Mouse (Mus musculus) T-helper 1 cell (primary cell): ENCODE data around the gene Ephb3.

Source experiments
- in situ Hi-C: fragments of 300-600 bp; cut with MboI, MseI; formaldehyde crosslinking; loops from one replicate; pipeline ENCODE4 v1.15.1; 2025; ENCODE audit warnings: high pct_unique_total_duplicates

Ephb3 gene

DNA sequence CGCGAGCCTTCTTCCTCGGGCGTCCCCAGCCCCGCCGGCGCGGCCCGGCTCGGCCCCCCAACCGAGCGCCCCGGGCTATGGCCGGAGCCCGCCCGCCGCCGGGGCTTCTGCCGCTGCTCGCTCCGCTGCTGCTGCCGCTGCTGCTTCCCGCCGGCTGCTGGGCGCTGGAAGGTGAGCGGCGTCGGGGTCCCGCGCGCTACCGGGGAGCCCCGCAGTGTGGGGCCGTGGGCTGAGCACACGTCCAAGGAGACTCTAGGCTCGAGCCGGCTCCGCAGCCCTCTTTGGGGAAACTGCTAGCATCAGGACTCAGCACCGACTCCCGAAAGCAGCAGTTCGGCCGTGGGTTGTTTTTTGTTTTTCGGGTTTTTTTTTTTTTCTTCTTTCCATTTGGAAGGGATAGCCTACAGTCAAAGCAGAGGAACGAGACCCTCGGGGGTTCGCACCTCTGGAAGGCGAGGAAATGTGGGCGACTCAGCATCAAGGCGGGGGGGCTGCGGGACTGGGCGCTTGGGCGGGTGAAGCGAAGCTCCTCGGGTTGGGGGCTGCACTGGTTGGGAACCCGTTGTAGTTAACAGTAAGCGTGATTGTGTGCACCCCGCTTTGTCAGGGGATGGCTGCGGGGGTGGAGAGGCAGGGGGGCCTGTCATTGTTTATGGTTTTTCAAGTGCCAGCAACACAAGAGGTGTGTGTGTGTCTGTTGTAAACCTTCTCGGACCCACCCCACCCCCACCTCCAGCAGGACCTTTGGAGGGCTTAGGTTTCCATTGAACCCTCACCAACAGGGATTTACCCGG lies 735 bp downstream of the Ephb3 start:
- in situ Hi-C loops, result no loop called here

DNA sequence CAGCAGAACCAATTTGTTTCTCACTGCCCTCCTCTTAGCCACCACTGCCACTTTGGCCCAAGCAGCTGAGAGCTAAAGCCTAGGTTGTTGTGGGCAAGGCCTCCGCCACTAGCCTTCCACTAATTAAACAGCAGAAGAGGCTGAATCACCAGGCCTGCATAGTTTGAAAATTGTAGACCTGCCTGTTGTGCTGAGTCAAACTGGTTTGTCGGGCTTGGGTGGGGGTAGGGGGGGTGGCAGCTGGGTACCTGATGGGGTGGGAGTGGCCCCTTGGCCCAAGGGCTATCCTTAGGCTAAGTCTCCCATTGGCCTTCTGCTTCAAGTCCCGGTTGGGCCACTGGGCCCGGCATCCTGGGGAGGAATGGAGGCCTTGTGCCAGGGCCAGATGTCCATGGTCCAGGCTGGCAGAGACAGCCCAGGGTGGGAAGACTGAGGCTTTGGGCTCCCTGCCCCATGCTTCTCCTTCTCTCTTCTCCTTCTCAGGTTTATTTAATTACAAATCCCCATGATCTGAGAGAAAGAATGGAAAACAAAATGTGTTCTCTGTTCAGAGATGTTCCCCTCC lies 3.5 kb downstream of the Ephb3 start:
- in situ Hi-C loops, result no loop called here

DNA sequence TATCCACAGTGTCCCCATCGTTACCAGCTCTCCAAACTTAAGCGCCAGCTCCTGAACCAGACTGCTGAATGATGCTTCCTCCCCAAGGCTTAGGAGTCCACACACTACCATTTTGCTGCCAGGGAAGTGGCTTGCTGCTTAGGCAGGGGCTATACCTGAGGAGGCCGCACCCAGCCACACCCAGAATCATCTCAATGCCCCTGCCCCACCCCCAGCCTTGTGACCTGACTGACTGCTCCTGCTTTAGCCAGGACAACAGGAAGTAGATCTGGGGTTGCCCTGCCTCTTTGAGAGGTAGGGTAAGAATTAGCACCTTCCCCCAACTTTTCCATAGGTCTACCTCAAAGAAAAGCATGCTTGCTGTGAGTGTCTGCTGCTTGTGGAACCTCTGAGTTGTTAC lies 4.7 kb downstream of the Ephb3 start:
- in situ Hi-C loops, result no loop called here

DNA sequence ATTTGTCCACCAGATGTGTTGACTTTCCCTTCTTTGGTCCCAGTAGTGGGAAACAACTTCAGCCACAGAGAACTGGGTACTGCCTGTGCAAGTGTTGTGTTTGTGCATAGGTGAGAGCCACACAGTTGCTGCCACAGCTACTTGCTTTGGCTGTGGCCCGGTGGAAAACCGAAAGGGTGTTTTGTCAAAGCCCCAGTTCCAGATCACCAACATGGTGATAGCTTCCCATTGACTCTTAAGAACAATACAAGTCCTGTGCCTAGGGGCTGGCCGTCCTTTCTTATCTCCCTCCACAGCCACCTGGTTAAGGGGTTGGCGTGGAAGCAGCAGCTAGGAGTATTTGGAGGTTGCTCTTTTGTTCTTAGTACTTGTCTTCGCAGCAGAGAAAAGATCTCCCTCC lies 5.6 kb downstream of the Ephb3 start:
- in situ Hi-C loops, result no loop called here

DNA sequence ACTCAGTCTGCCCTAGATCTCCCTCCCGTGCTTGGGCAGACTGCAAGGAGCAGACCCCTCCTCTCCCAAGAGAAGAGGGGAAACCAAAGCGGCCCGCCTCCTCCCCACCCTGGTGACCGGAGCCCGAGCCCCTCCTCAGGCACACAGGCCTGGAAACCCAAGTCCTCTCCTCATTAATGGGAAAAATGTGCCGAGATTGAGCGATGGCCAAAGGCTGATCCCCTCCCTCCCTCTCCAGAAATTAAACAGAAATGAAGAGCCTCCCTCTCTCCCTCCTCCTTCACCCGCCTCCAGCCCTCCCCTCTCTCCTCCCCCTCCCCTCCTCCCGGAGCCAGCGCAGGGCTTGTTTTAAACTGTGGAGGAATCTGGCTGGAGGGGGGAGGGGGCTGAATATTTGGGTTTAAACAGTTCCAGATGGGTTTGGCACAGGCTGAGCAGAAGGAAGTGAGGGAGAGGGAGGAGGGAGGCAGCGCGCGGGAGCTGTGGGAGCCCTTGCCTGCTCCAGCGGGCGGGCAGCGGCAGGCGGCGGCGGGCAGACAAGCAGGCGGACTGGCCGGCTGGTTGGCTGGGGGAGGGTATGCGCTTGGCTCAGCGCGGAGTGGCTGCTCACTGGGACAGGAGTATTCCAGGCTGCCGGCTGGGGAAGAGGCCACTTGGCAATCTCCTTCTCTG lies 6.2 kb downstream of the Ephb3 start:
- in situ Hi-C loops, result no loop called here

DNA sequence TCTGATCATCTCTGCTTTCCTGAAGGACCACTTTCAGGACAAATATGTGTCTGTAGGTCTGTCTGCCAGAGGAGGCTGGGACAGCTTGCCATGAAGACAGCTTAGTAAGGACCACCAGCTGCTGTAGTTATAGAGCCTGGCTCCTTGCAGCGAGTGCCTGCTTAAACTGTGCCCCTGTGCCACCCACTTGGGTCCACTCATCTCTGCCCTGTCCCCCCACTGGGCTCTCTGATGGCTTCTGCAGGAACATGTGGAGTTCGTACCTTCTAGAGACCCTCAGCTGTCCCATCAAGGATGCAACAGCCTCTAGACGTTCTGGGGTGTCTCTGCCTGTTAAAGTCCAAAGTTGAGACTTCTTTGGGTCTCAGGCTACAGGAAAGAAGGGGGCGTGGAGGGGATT lies 6.9 kb downstream of the Ephb3 start:
- in situ Hi-C loops, result no loop called here

DNA sequence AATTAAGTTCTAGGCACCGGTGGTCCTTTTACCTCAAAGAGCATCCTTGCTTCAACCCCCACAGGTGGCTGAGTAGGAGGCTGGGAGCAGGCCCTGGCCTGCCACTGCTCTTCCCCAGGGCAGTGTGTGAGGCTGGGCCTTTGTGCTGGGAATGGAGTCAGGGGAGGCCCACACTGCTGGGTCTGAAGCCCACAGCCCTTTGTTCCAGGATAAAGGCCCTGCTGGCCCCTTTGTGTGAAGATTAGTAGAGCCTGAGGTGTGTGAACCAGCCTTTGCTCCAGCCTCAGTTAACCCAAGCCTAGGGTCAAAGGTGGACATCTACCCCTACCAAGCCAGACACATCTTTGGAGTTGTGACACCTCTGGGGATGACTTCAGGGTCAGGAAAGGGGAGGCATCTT lies 7.8 kb downstream of the Ephb3 start:
- in situ Hi-C loops, result no loop called here

DNA sequence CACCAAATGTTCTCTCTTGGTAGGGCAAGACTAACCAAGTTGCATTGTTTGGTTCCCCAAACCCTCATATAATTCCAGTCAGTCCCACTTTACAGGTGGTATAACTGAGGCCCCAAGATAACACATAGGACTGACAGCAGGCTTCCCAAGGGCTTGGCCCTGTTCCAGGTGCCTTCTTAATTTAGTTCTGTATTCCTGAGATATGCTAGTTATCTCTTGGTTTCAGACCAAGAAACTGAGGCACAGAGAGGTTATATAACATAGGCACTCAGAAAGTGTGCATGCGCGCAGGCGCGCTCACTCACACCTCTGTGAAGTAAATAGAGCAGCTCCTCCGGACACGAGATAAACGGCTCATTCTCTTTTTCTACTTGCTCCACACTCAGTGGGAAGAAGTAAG lies 9.4 kb downstream of the Ephb3 start:
- in situ Hi-C loops, result no loop called here

DNA sequence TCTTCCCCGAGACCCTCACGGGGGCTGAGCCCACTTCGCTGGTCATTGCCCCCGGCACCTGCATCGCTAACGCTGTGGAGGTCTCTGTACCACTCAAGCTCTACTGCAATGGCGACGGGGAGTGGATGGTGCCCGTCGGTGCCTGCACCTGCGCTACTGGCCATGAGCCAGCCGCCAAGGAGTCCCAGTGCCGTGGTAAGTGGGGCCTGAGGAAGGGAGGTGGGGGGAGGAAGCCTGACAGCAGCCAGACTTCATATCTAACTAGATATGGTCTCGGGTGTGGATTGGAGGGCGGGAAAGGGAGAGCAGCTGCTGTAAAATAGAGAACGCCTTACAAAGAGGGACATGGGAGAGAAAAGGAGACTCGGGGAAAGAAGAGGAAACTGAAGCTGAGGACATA lies 10.2 kb downstream of the Ephb3 start:
- in situ Hi-C loops, result no loop called here

DNA sequence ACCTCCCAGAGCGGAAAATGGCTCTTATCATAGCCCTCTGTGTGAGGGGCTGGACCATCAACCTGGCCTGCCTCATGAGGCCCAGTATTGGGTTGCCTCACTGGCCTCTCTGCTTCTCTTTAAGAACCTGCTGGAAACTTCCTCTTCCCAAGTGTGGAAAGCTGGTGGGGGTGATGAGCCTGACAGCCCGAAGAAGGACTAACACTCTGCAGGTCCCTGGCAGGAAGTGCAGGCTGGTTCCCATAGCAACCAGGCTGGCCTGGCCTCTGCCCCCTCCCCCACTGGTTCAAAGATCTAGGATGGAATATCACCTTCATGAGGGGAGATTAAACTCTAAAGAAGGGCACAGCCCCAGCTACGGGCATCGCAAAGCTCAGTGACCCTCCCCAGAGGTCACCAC lies 11.5 kb downstream of the Ephb3 start:
- in situ Hi-C loops, result no loop called here

DNA sequence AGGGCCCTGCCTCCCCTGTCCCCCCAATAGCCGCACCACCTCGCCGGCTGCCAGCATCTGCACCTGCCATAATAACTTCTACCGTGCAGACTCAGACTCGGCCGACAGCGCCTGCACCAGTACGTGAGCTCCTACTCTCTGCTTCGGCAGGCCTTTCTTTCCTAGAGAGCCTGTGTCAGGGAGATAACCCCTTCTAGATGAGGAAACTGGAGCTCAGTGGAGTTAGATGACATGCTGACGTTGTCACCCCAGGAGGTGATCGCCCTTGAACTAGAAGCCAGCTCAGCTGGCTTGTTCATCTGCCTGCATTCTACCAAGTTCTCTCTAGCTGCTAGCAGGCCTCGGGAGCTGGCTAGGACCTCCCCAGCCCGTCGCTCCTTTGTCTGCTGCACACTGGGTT lies 12.7 kb downstream of the Ephb3 start:
- in situ Hi-C loops, result no loop called here

DNA sequence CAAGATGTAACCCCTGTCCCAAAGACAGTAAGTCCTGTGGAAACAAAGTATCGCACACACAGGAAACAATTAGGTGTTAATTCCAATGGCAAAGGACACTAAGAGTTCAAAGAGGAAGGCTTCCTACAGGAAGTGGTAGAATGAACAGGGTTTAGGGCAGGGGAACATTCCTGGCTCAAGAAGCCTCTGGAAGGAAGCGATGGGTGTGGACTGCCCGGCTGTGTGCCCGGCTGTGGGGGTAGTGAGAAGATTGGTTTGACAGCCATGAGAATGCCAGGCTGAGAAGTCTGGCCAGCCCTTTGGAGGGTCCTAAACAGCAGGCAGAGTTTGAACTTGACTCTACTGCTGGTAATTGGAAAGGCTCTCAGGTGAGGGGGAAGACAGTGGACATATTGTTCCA lies 15.1 kb downstream of the Ephb3 start:
- in situ Hi-C loops, result no loop called here

DNA sequence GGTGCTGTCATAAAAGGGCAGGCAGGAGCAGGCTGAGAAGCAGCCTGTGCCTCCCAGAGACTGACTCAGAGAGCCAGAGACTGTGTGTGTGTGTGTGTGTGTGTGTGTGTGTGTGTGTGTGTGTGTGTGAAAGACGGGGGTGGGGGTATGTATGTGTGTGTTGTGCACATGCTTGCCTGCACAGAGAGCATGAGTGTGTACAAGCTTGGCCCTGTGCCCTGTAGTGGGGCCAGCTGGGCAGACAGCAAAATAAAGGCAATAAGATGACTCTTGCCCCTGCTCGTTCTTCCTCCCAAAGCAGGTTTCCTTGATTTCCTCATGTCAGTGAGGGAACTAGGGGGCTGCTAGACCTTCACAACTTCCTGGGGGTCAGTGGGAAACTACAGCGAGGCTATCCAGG lies 18.5 kb downstream of the Ephb3 start:
- in situ Hi-C loops, result no loop called here

DNA sequence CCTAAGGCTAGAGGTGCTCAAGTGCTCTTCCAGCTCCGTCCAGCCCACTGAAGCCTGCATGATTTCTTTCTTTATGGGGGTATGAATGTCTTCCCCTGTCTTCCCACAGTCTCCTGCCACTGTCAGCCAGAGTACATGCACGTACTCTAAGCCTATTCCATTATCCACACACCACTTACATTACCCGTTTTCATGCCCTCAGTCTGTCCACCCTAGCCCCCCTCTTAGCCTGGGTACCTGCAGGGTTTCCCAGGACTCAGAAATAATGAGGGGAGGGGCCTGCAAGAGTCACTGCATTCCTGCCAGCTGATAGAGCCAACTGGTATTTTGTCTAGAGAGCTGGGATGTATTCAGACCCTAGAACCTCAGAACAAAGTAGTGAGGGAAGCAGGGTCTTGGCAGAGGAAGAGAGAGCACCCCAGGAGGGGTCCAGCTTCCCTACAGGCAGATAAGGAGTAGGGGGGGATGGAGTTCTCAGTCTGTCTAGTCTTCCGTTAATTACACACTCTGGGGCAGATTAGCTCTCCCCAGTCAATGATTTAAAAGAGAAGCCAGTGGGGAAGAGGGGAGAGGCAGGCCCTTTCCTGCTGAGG lies 20.2 kb downstream of the Ephb3 start:
- in situ Hi-C loops, result no loop called here

DNA sequence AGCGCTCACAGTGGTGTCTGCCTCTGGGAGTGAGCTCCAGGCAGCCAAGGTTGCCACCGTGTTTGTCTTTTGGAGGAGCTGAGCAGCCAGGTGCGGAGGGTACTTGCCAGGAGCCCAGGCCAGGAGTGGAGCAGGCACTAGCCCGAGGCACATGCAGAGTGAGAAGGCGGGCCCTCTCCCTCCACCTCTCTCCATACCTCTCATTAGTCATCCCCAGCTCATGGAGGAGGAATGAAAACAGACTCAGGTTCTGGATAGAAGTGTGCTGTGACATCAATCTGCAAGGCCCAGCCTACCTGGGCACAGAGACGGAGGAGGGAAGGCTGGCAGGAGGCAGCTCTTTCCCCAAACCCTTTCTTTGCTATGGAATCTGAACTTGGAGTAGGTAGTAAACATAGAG lies 22.1 kb downstream of the Ephb3 start:
- in situ Hi-C loops, result no loop called here

DNA sequence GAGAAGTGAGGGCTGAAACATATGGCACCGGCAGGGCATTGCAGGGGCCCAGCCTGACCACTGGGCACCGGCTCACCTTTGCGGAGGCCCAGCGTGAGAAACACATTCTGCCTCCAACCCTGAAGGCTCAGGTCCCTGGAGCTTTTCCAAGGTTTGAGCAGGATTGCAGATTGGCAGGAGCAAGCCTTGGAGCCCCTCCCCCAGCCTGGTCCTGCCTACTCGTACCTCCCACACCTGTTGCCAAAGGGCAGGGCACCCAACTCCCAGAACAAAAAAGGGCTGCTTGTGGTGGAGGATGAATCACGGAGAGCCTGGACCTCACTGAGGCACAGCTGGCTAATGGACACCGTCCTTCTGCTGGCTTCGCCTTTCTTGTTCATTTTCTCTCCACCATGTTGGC lies 30.6 kb downstream of the Ephb3 start:
- in situ Hi-C loops, result no loop called here

DNA sequence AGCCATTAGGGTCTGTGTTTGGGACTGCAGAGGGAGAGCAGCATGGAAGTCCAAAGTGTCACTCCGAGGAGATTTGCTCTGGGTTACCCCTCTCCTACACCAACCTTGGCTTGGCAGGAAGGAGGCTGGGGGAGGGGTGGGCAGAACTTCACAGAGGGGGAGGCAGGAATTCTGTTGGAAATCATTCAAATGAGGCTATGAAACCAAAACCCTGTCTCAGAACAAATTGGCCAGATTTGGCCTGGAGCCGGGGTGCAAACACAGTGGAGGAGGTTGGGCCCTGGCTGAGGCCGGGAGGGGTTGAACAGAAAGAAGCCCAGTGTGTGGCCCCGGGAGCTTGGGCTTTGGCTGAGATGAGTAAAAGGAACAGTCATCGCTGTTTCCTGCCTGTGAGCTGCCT lies 34.2 kb downstream of the Ephb3 start:
- in situ Hi-C loops, result no loop called here

DNA sequence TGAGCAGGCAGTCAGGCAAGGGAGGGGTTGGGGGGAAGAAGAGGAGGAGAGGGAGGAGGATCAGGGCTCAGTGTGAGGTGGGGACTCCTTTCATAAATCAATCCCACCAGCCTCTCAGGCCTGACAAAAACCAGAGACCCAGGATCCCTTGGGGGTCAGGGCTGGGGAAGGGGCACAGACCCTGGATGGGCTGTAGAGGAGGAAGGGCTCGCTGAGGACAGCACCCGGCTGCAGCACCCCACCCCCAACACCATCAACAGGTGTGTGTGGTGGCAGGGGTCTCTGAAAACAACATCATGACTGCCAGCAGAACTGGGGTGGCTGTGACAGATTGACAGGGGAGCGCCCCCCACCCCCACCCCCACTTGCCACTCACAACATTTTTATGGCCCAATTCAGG lies 36.0 kb downstream of the Ephb3 start:
- in situ Hi-C loops, result no loop called here

DNA sequence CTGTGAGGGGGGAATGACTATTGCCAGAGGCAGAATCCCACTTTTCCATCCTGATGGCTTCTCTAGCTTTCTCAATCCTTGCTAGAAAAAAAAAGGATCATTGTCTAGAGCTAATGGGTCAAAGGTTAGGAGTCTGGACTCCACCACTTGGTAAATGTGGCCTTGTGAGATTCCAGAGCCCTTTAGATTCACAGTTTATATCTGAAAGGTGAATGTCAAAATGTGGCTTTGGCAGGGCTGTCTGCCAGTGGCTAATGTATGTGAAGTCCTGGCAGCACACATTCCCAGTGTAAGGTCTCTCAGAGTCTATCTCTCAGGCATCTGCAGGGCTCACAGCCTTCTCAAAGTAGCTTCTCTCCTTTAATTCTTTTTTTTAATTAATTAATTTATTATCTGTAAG lies 36.5 kb downstream of the Ephb3 start:
- in situ Hi-C loops, result no loop called here

DNA sequence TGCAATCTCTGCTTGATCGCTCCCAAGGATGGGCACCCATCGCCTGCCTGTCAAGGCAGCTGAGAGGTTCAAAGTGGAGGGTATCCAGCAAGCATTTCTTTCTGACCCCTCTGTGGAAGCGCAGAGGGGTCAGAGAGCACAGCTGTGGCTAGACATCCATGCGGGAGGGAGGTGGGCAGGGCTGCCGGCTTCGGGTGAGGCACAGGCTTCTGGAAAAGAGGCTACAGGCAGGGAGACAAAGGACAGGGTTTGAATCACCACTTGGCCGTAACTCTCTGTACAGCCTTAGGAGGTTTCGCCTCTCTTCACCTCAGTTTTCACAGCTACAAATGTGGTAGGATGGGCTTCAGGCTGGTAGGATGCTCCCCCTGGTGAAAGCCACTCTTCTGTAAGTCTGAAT lies 38.4 kb downstream of the Ephb3 start:
- in situ Hi-C loops, result no loop called here

DNA sequence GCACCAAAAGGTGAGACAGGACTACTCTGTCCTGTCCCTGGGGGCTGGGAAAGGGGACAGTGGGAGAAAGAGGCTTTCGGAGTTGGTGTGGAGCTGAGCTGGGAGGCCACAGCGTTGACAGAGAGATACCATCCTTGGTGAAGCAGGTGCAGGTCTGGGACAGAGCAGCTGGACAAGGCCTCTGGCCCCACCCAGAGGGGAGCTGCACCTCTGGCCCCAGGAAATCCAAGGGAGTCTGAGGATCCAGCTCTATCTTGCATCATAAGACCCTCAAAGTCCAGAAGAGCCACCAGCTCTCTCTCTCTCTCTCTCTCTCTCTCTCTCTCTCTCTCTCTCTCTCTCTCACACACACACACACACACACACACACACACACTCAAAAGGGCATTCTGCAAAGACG lies 40.2 kb downstream of the Ephb3 start:
- in situ Hi-C loops, result no loop called here

DNA sequence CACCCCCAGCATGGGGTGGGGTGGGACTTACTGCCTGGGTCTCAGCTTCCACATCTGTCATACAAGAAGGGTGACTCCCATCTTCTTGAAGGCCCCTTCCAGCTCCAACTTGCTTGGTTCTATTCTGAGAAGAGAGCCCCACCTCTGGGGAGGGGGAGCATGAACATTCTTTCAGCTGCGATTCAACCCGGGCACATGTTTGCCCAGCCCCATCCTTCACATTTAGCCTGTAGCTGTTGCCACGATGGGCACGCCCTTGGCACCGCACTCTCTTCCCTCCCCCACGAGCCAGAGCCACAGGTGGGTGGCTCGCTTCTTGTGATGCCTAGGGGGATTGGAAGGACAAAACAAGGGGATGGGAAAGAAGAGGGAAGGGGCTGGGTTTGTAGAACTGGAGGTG lies 40.8 kb downstream of the Ephb3 start:
- in situ Hi-C loops, result no loop called here

DNA sequence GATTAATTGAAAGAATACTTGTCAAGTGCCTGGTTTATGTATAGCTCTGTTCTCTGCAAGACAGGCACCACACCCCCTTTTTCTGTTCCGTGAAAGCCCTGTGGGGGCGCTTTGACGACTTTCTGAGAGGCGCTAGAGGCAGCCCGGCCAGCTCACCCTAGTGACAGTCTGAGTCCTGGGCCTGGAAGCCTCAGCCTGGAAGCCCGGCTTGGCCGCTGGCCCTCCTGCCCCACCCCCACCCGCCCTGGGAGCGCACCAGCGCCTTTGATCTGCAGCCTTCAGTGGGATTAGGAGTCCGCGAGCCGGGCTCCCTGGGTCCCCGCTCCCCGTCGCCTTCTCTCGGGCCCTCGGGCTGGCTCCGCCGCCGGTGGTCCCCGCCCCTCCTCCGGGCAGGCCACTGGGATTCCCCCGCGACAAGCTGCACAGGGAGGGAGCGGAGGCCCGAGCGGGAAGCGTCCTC lies 41.4 kb downstream of the Ephb3 start:
- in situ Hi-C loops, result no loop called here
